Mouse (Mus musculus): ENCODE measurements around the gene Ifitm5.

DNA sequence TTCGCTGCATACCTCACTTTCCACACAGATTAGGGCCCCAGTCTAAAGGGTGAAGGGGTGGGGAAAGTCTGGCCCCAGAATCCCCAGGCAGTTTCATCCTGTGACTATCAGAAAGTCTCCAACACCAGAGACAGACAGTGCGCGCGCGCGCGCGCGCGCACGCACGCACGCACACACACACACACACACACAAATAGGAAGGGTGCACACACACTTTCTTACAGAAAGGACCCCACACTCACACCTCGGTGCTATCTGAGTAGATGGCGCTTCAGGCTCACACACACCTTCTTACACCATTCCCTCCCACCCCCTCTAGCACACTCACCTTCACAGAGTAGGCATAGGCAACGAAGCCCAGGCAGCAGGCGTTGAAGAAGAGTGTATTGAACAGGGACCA is 5.3 kb upstream of the Ifitm5 start:
- TF ChIP-seq GATA1 (IDR thresholded peaks at IDR 0.05; ENCODE audit: borderline replicate concordance, low read length) (no peak), FLI1 (IDR thresholded peaks at IDR 0.05; ENCODE audit: low read length) (no peak)

All from megakaryocyte, embryonic 14.5 days (primary cell).